ENCODE assay signal across 8 mouse cellular contexts in genomic region chr7:100537519-100537902, GRCm38 (mm10). TPM values are rescaled to one million over a fixed set of nuclear protein-coding genes. Genes with fewer than 3 reads are reported as not detected.
DNase-seq lines count a peak whose midpoint lies in the region; ATAC-seq lines count a peak whose summit lies in the region.

No protein-coding gene starts in this region.

- H3K4me3 ChIP-seq in neural tube, embryonic 11.5 days (ENCODE audit: low read depth, low read length): peak overlapping the region; percentile 66
- peak overlapping the region; percentile 57 for H3K4me3 ChIP-seq in liver, embryonic 11.5 days (ENCODE audit: low read depth, low read length)

- no peaks in the 10 kb centered on the region for H3K36me3 ChIP-seq in neural tube, embryonic 11.5 days (ENCODE audit: control insufficient read depth, insufficient read depth, low read length)
- peaks cover 9% of the 10 kb centered on the region; the same call in 1 of the 2 replicates for H3K36me3 ChIP-seq in liver, embryonic 11.5 days (ENCODE audit: control insufficient read depth, insufficient read depth, low read length)

- 34% methylated on average over 7 of the region's 7 CpGs for WGBS in neural tube, embryonic 11.5 days
- WGBS in liver, embryonic 11.5 days: 26% methylated on average over 7 of the region's 7 CpGs

- peak overlapping the region; percentile 70 for H3K4me2 ChIP-seq in neural tube, embryonic 11.5 days (ENCODE audit: low read depth)
- peak overlapping the region; percentile 76 for H3K4me2 ChIP-seq in liver, embryonic 11.5 days

- DNase-seq in embryo, embryonic 10.5 days (ENCODE audit: low spot score): peak; percentile 6
- DNase-seq in embryo, embryonic 9.5 days (ENCODE audit: extremely low spot score): no peak
- no peak for DNase-seq in neural tube, embryonic 11.5 days (ENCODE audit: low spot score)
- no peak for DNase-seq in neural tube, embryonic 10.5 days (ENCODE audit: extremely low spot score, low spot score)
- no peak for DNase-seq in liver, embryonic 11.5 days (ENCODE audit: low spot score)
- DNase-seq in adrenal gland, postnatal 25 days: no peak
- DNase-seq in gastrocnemius, adult 18-20 months (ENCODE audit: low spot score): no peak

- no peaks in the 10 kb centered on the region for H3K27me3 ChIP-seq in neural tube, embryonic 11.5 days (ENCODE audit: control insufficient read depth, insufficient read depth, low read length)
- no peaks in the 10 kb centered on the region for H3K27me3 ChIP-seq in liver, embryonic 11.5 days (replicated peaks; ENCODE audit: control insufficient read depth, insufficient read depth, low read length)

- H3K9ac ChIP-seq in neural tube, embryonic 11.5 days (ENCODE audit: low read length): peak overlapping the region; percentile 79
- peak overlapping the region; percentile 62 for H3K9ac ChIP-seq in liver, embryonic 11.5 days (ENCODE audit: low read depth, low read length)

- peak overlapping the region; percentile 60; the same call in 1 of the 2 replicates for H3K27ac ChIP-seq in neural tube, embryonic 11.5 days (ENCODE audit: low read depth, low read length)
- peak overlapping the region; percentile 5; the same call in 1 of the 2 replicates for H3K27ac ChIP-seq in liver, embryonic 11.5 days (ENCODE audit: low read depth, low read length)

- H3K4me1 ChIP-seq in neural tube, embryonic 11.5 days (ENCODE audit: control insufficient read depth, insufficient read depth, low read length): peaks cover 5% of the 10 kb centered on the region; the same call in 1 of the 2 replicates
- peaks cover 6% of the 10 kb centered on the region for H3K4me1 ChIP-seq in liver, embryonic 11.5 days (replicated peaks; ENCODE audit: control insufficient read depth, insufficient read depth, low read length)

- no peak for ATAC-seq in neural tube, embryonic 11.5 days (ENCODE audit: insufficient read depth, low FRiP score, low TSS enrichment)
- no peak for ATAC-seq in liver, embryonic 11.5 days (replicated peaks; ENCODE audit: low FRiP score)
- ATAC-seq in cerebellum, adult (ENCODE audit: insufficient number of reproducible peaks, low FRiP score, low TSS enrichment): no peak

- no peaks in the 10 kb centered on the region for H3K9me3 ChIP-seq in neural tube, embryonic 11.5 days (ENCODE audit: control insufficient read depth, low read length)
- no peaks in the 10 kb centered on the region for H3K9me3 ChIP-seq in liver, embryonic 11.5 days (ENCODE audit: control insufficient read depth, low read length)

RNA-seq across cellular contexts. Expression of gene Coa4, which starts 0.6 kb away (rescaled TPM):
- 18.9 and 20.0 TPM in 2 replicates for polyA plus RNA-seq in neural tube, embryonic 11.5 days (2014; fragmentation: Nextera tagmentation; extraction: Ambion mirVana)
- polyA plus RNA-seq in liver, embryonic 11.5 days (2014; fragmentation: Nextera tagmentation; extraction: Ambion mirVana): 26.3 and 27.5 TPM in 2 replicates
- 11.5 and 11.7 TPM in 2 replicates for total RNA-seq in adrenal gland, postnatal 25 days (2021)
- 10 to 100 TPM; 10.1 to 11.7 TPM for total RNA-seq in gastrocnemius, adult 18-20 months (2021)

RNA-seq across cellular contexts. Expression of gene Dnajb13, which starts 22.8 kb away (rescaled TPM):
- polyA plus RNA-seq in neural tube, embryonic 11.5 days (2014; fragmentation: Nextera tagmentation; extraction: Ambion mirVana): 0.25 and 0.84 TPM in 2 replicates
- polyA plus RNA-seq in liver, embryonic 11.5 days (2014; fragmentation: Nextera tagmentation; extraction: Ambion mirVana): 1.2 and 1.6 TPM in 2 replicates
- total RNA-seq in adrenal gland, postnatal 25 days (2021): not detected in 2 replicates
- total RNA-seq in gastrocnemius, adult 18-20 months (2021): not detected

RNA-seq across cellular contexts. Expression of gene Ucp2, which starts 44.4 kb away (rescaled TPM):
- polyA plus RNA-seq in neural tube, embryonic 11.5 days (2014; fragmentation: Nextera tagmentation; extraction: Ambion mirVana): 88.8 and 95.4 TPM in 2 replicates
- polyA plus RNA-seq in liver, embryonic 11.5 days (2014; fragmentation: Nextera tagmentation; extraction: Ambion mirVana): 487 and 491 TPM in 2 replicates
- total RNA-seq in adrenal gland, postnatal 25 days (2021): 142 and 190 TPM in 2 replicates
- total RNA-seq in gastrocnemius, adult 18-20 months (2021): 10 to 100 TPM; 16.6 to 17.4 TPM
